Mouse (Mus musculus) ES-E14 (cell line): ENCODE measurements around the gene Spry1. TPM values are rescaled to one million over a fixed set of nuclear protein-coding genes. Genes with fewer than 3 reads are reported as not detected.

ENCODE experiments used
- DNase-seq: peaks from one replicate; pipeline ENCODE4 v3.0.0-alpha.2; 2013; ENCODE audit warnings: low read depth, low spot score
- H3K27ac ChIP-seq: 2 replicates; pipeline ENCODE4 v1.5.1; 2012; ENCODE audit warnings: low read depth, mild to moderate bottlenecking, low read length, moderate library complexity, mixed read lengths; ENCODE audit not compliant: poor library complexity, insufficient read depth, severe bottlenecking
- H3K36me3 ChIP-seq: 2 replicates; pipeline ENCODE4 v1.6.1; 2012; ENCODE audit warnings: mild to moderate bottlenecking, low read length, moderate library complexity, mixed read lengths; ENCODE audit not compliant: control insufficient read depth, poor library complexity, insufficient read depth, severe bottlenecking
- H3K4me1 ChIP-seq, 2 experiments: fragments of 150-350 bp in 1 of 2; sonication (generic) in 1 of 2; 2 replicates each; pipeline ENCODE4 v1.6.1; 2012; ENCODE audit warnings: low read length in 2 of 2, mild to moderate bottlenecking in 1 of 2, mixed read lengths in 1 of 2; ENCODE audit not compliant: control insufficient read depth in 2 of 2, insufficient read depth in 2 of 2, poor library complexity in 1 of 2
- H3K4me3 ChIP-seq, 2 experiments: fragments of 150-350 bp in 1 of 2; sonication (generic) in 1 of 2; 2 replicates each; pipeline ENCODE4 v1.5.1; 2012; ENCODE audit warnings: low read length in 2 of 2, low read depth in 1 of 2, mild to moderate bottlenecking in 1 of 2, mixed read lengths in 1 of 2; ENCODE audit not compliant: insufficient read depth in 1 of 2, poor library complexity in 1 of 2, severe bottlenecking in 1 of 2
- H3K9ac ChIP-seq: 2 replicates; pipeline ENCODE4 v1.6.1; 2012; ENCODE audit warnings: low read depth, mild to moderate bottlenecking, low read length, mixed read lengths; ENCODE audit not compliant: poor library complexity, insufficient read depth, severe bottlenecking
- H3K9me3 ChIP-seq: fragments of 150-350 bp; sonication (generic); 2 replicates; pipeline ENCODE4 v1.6.1; 2012; ENCODE audit warnings: low read depth, mild to moderate bottlenecking, low read length; ENCODE audit not compliant: control insufficient read depth, insufficient read depth
- CHD2 ChIP-seq: IDR thresholded peaks from 2 replicates; pipeline ENCODE4 v1.6.1; 2014; ENCODE audit warnings: mild to moderate bottlenecking, low read depth, low read length, inconsistent platforms
- HCFC1 ChIP-seq: IDR thresholded peaks from 2 replicates; pipeline ENCODE4 v1.6.1; 2012; ENCODE audit warnings: low read length, inconsistent platforms, borderline replicate concordance; ENCODE audit not compliant: insufficient read depth
- MAFK ChIP-seq: IDR thresholded peaks from 2 replicates; pipeline ENCODE4 v1.6.1; 2014; ENCODE audit warnings: mild to moderate bottlenecking, low read depth, low read length, inconsistent platforms; ENCODE audit not compliant: insufficient read depth
- ZC3H11A ChIP-seq: IDR thresholded peaks from 2 replicates; pipeline ENCODE4 v1.6.1; 2012; ENCODE audit warnings: low read depth, mild to moderate bottlenecking, inconsistent platforms, low read length, borderline replicate concordance
- ZNF384 ChIP-seq: IDR thresholded peaks from 2 replicates; pipeline ENCODE4 v1.6.1; 2012; ENCODE audit warnings: low read depth, low read length, inconsistent platforms
- in situ Hi-C, 2 experiments: fragments of 600-800 bp; cut with MboI; formaldehyde crosslinking; loops; one replicate each; pipeline ENCODE4 v1.15.1; 2025; ENCODE audit warnings: low sequenced_read_pairs in 2 of 2, inconsistent platforms in 1 of 2; ENCODE audit not compliant: unreplicated experiment in 2 of 2
- total RNA-seq: library from RNA; depleted of rRNA; stranded (reverse); fragments of 300-350 nt; gene quantifications from 2 replicates; pipeline ENCODE4 v1.2.3, GENCODE M21; 2012

Gene Spry1
- total RNA-seq, 1 experiment, result 7.1 TPM

- H3K27ac ChIP-seq, result no peak overlapping the region
- H3K4me1 ChIP-seq, result no peaks in the 10 kb centered on the region
- no peaks in the 10 kb centered on the region for H3K9me3 ChIP-seq
- TF ChIP-seq HCFC1, result no peak
- no peak for TF ChIP-seq CHD2
- no peak for TF ChIP-seq ZC3H11A
- no peak for TF ChIP-seq ZNF384
- no peak for TF ChIP-seq MAFK
- no peak overlapping the region for H3K4me3 ChIP-seq
- DNase-seq, result no peak
- H3K36me3 ChIP-seq, result no peaks in the 10 kb centered on the region
- in situ Hi-C loops, result loop anchor here (25.0 kb wide), 2 partner anchors 385 to 585 kb away; no protein-coding TSS in a partner anchor
- no peak overlapping the region for H3K9ac ChIP-seq
Observed at GRCm38 (mm10) chr3:37602356-37602755, 37.4 kb upstream of the Spry1 start.

- Histone ChIP-seq H3K4me1 (no peaks in the 10 kb centered on the region), H3K9me3 (no peaks in the 10 kb centered on the region), H3K27ac (no peak overlapping the region), H3K36me3 (no peaks in the 10 kb centered on the region), H3K4me3 (no peak overlapping the region), H3K9ac (no peak overlapping the region)
- in situ Hi-C loops, result loop anchor here (25.0 kb wide), 2 partner anchors 384 to 584 kb away; no protein-coding TSS in a partner anchor
- TF ChIP-seq MAFK, result no peak
- no peak for DNase-seq
Observed at GRCm38 (mm10) chr3:37602890-37603289, 36.9 kb upstream of the Spry1 start.

DNA sequence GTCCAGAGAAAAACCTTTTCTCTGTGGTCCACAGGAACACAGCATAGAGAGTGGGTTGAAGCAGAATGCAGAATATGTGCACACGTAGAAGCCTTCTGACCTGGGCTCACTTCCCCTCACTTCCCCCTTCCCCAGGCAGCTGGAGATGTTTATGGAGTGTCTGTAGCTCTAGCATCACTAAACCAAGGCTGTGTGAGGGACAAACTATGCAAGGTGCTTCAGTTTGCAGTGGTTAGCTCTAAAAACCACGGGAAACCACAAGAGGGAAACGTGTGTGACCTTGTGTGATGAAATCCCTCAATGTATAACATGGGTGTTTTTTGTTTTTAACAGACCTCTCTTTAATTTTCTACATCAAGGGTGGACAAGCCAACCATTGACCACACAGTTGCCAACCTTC lies 36.2 kb upstream of the Spry1 start:
- H3K36me3 ChIP-seq, result no peaks in the 10 kb centered on the region
- H3K27ac ChIP-seq, result no peak overlapping the region
- no peak for TF ChIP-seq CHD2
- TF ChIP-seq MAFK, result no peak
- TF ChIP-seq HCFC1, result no peak
- TF ChIP-seq ZNF384, result no peak
- TF ChIP-seq ZC3H11A, result no peak
- no peaks in the 10 kb centered on the region for H3K9me3 ChIP-seq
- H3K4me1 ChIP-seq, result no peaks in the 10 kb centered on the region
- no peak for DNase-seq
- no peak overlapping the region for H3K9ac ChIP-seq
- no peak overlapping the region for H3K4me3 ChIP-seq
- in situ Hi-C loops, result loop anchor here (25.0 kb wide), 2 partner anchors 384 to 584 kb away; no protein-coding TSS in a partner anchor

DNA sequence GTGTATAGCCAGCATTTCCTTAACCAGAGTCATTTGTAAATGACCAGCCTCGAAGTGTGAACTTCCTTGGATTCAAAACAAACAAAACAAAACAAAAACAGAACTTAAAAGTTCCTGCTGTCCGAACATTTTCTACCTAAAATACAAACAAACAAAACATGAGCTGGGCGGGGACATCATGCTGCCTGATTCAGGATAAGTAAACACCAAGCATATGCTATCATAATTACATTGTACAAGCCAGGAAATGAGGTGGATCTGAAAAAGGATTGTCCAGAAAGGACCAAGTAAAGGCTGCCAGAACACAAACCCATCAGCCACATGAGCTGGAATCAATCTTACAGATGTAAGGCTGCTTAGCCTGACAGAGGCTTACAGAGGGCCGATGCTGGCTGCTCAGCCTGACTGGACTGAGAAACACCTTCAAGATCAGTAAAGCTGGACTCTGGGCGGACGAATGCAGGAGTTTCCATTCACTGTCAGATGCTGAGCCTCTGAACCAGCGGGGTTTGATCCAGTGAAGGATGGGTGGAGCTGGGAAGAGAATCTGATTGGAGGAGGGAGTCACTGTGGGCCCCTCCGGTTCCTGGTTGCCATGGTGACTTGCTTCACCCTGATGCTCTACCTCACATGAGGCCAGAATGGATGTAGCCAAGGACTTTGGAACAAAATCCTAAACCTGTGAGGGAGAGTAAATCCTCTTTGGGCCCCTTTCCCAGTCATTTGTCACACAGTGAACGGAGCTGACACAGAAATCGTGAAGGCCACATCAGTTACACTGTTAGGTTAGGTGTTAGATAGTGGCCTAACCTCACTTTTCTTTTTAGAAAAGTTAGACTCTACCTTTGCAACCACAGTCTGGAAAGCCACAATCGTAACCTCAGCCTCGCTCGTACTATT lies 34.5 kb upstream of the Spry1 start:
- Histone ChIP-seq H3K4me3 (no peak overlapping the region), H3K36me3 (no peaks in the 10 kb centered on the region), H3K4me1 (no peaks in the 10 kb centered on the region), H3K9me3 (no peaks in the 10 kb centered on the region), H3K27ac (no peak overlapping the region), H3K9ac (no peak overlapping the region)
- DNase-seq, result no peak
- no peak for TF ChIP-seq CHD2
- no peak for TF ChIP-seq MAFK
- no peak for TF ChIP-seq HCFC1
- TF ChIP-seq ZNF384, result no peak
- no peak for TF ChIP-seq ZC3H11A
- in situ Hi-C loops, result loop anchor here (25.0 kb wide), 2 partner anchors 382 to 582 kb away; no protein-coding TSS in a partner anchor
